Mouse (Mus musculus): Measurements from ENCODE around the gene Ptprcap. TPM values are rescaled to one million over a fixed set of nuclear protein-coding genes. Genes with fewer than 3 reads are reported as not detected.

Gene Ptprcap
- polyA plus RNA-seq, 1 experiment: not detected

DNA sequence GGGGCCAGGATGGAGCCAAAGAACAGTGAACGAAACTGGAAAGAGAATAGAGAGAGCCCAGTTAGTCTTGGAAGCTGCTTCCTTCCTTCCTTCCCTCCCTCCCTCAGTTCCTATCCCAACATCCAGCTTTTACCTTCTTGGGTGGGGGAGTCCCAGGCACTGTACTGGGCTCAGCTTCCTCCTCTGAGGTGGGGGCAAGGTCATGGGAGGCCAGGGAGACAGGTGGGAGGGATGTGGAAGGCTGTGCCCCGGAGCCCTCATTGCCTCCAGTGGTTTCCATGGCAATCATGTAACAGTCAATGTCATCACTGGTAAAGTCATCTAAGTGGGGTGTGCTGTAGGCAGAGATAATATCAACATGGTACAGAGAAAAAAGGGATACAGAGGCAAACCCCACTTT is 42.6 kb downstream of the Ptprcap start:
- Histone ChIP-seq H3K27me3 (ENCODE audit: control insufficient read depth, insufficient read depth, low read length, poor library complexity, severe bottlenecking) (no peaks in the 10 kb centered on the region), H3K4me1 (ENCODE audit: control insufficient read depth, insufficient read depth, low read length) (no peaks in the 10 kb centered on the region), H3K4me3 (ENCODE audit: low read depth, low read length) (no peak overlapping the region), H3K27ac (ENCODE audit: insufficient read depth, low read length) (no peak overlapping the region), H3K9me3 (replicated peaks; ENCODE audit: control insufficient read depth, insufficient read depth, low read length, poor library complexity, severe bottlenecking) (no peaks in the 10 kb centered on the region), H3K9ac (ENCODE audit: low read depth, poor library complexity, severe bottlenecking) (no peak overlapping the region), H3K36me3 (ENCODE audit: control insufficient read depth, insufficient read depth, low read length, poor library complexity, severe bottlenecking) (peaks cover 58% of the 10 kb centered on the region)
- TF ChIP-seq CTCF (IDR thresholded peaks at IDR 0.05; ENCODE audit: low read depth, low read length): no peak
- TF ChIP-seq EP300 (IDR thresholded peaks at IDR 0.05; ENCODE audit: insufficient read depth, low read depth, low read length): no peak
- TF ChIP-seq POLR2A (IDR thresholded peaks at IDR 0.05; ENCODE audit: insufficient read depth, low read length): no peak

DNA sequence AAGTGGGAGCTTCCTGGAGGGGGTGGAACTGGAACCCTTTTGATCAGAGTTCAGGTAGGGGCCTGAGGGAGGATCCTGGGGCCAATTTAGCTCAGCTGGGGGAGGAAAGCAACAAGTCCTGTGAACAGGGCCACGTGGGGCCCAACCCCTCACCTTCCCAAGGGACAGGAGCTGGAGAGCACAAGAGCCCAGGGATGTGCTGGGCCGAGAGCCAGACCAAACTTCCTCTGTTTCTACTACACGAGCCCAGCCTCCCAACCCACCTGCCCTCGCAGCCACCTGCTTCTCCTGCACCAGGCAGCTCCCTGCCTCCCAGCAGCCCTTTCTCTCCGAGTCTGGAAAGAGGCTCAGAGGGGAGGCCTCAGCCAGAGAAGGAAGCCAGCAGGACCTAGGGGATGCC is 43.1 kb downstream of the Ptprcap start:
- no peaks in the 10 kb centered on the region for H3K27me3 ChIP-seq (ENCODE audit: control insufficient read depth, insufficient read depth, low read length, poor library complexity, severe bottlenecking)
- H3K4me1 ChIP-seq (ENCODE audit: control insufficient read depth, insufficient read depth, low read length): no peaks in the 10 kb centered on the region
- no peak overlapping the region for H3K27ac ChIP-seq (ENCODE audit: insufficient read depth, low read length)
- H3K36me3 ChIP-seq (ENCODE audit: control insufficient read depth, insufficient read depth, low read length, poor library complexity, severe bottlenecking): peaks cover 58% of the 10 kb centered on the region
- no peak overlapping the region for H3K9ac ChIP-seq (ENCODE audit: low read depth, poor library complexity, severe bottlenecking)
- H3K4me3 ChIP-seq (ENCODE audit: low read depth, low read length): no peak overlapping the region
- H3K9me3 ChIP-seq (replicated peaks; ENCODE audit: control insufficient read depth, insufficient read depth, low read length, poor library complexity, severe bottlenecking): no peaks in the 10 kb centered on the region
- TF ChIP-seq POLR2A (IDR thresholded peaks at IDR 0.05; ENCODE audit: insufficient read depth, low read length) (no peak), CTCF (IDR thresholded peaks at IDR 0.05; ENCODE audit: low read depth, low read length) (no peak), EP300 (IDR thresholded peaks at IDR 0.05; ENCODE audit: insufficient read depth, low read depth, low read length) (no peak)

DNA sequence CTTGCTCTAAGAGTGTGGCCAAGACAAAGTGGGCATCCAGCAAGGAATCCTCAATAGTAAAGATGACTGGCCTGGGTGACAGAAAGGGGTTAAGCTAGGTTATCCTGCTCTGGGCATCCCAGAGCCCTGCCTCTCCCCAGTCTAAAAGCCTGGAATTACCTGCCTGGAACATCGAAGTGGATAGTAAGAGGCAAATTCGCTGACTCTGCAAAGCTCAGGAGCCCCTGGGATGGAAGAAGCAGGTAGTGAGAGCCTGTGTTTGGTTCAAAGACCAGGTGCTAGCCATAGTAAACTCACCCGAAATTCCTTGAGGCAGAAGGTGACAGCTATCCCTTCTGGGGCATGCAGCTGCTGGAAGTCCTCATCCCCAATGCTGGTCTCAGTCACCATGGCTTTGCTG is 43.8 kb downstream of the Ptprcap start:
- Histone ChIP-seq H3K27ac (ENCODE audit: insufficient read depth, low read length) (no peak overlapping the region), H3K27me3 (ENCODE audit: control insufficient read depth, insufficient read depth, low read length, poor library complexity, severe bottlenecking) (no peaks in the 10 kb centered on the region), H3K4me1 (ENCODE audit: control insufficient read depth, insufficient read depth, low read length) (no peaks in the 10 kb centered on the region), H3K9me3 (replicated peaks; ENCODE audit: control insufficient read depth, insufficient read depth, low read length, poor library complexity, severe bottlenecking) (no peaks in the 10 kb centered on the region), H3K4me3 (ENCODE audit: low read depth, low read length) (no peak overlapping the region), H3K9ac (ENCODE audit: low read depth, poor library complexity, severe bottlenecking) (no peak overlapping the region), H3K36me3 (ENCODE audit: control insufficient read depth, insufficient read depth, low read length, poor library complexity, severe bottlenecking) (peaks cover 58% of the 10 kb centered on the region)
- TF ChIP-seq POLR2A (IDR thresholded peaks at IDR 0.05; ENCODE audit: insufficient read depth, low read length) (no peak), CTCF (IDR thresholded peaks at IDR 0.05; ENCODE audit: low read depth, low read length) (no peak), EP300 (IDR thresholded peaks at IDR 0.05; ENCODE audit: insufficient read depth, low read depth, low read length) (no peak)

DNA sequence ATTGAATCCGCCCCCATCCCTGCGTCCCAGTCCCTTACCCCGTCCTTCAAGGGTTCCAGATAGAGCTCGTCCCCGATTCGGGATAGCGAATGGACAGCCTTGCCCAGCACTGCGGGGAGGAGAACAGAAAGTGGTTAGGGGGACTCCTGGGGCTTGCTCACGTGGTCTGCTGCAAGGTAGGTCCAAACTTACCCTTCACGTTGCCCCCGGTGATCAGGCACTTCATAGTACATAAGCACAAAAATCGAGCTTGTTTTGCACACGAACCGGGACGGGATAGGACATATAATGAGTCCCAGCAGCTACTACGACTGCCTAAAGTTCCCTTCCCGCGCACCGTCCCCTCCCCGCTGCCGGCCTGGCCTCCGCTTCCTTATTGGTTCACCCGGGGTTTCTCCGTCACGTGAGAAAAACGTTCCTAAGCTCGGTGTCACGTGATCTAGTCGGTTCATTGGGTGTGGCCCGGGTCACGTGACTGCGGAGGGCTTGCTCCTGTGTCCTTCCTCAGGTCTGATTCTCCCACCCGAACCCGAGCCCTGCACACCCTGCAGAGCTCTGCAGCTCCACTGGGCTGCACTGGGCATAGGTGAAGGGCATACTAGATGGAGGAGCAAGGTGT is 48.0 kb downstream of the Ptprcap start, which contains the start of gene Rad9a:
Gene Rad9a (minus strand): TSS at position 372 of the 619 bp plus-strand sequence.
- TF ChIP-seq CTCF (IDR thresholded peaks at IDR 0.05; ENCODE audit: low read depth, low read length) (no peak), EP300 (IDR thresholded peaks at IDR 0.05; ENCODE audit: insufficient read depth, low read depth, low read length) (peak; percentile 19; the same call in 1 of the 2 replicates)
- peak within 1 kb of the TSS; percentile 69 for H3K9ac ChIP-seq (ENCODE audit: low read depth, poor library complexity, severe bottlenecking)
- H3K27ac ChIP-seq (ENCODE audit: insufficient read depth, low read length): peak within 1 kb of the TSS; percentile 22
- H3K4me3 ChIP-seq (ENCODE audit: low read depth, low read length): peak within 1 kb of the TSS; percentile 86
- H3K27me3 ChIP-seq (ENCODE audit: control insufficient read depth, insufficient read depth, low read length, poor library complexity, severe bottlenecking): no peaks in the 10 kb centered on the region
- no peaks in the 10 kb centered on the region for H3K9me3 ChIP-seq (replicated peaks; ENCODE audit: control insufficient read depth, insufficient read depth, low read length, poor library complexity, severe bottlenecking)
- no peaks in the 10 kb centered on the region for H3K4me1 ChIP-seq (ENCODE audit: control insufficient read depth, insufficient read depth, low read length)
- H3K36me3 ChIP-seq (ENCODE audit: control insufficient read depth, insufficient read depth, low read length, poor library complexity, severe bottlenecking): peaks cover 27% of the 10 kb centered on the region

DNA sequence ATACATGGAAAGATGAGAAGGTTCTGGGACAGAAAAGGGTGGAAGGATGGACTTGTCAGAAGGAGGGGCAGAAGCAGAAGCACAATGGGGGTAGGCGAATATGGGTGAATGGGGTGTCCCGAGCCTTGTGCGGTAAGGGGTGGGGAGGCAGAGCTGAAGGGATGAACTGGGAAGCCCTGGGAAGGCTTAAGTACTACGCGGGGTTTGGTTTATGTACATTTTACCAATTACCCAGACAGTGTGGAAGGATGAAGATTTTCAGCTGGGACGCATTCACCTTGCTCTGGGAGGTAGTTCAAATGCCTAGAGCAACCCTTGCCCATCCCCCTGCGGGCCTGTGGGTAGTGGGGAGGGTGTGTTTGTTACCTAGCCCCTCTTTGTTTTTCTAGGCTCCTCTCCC is 48.7 kb downstream of the Ptprcap start:
- no peaks in the 10 kb centered on the region for H3K27me3 ChIP-seq (ENCODE audit: control insufficient read depth, insufficient read depth, low read length, poor library complexity, severe bottlenecking)
- no peaks in the 10 kb centered on the region for H3K9me3 ChIP-seq (replicated peaks; ENCODE audit: control insufficient read depth, insufficient read depth, low read length, poor library complexity, severe bottlenecking)
- no peak for TF ChIP-seq EP300 (IDR thresholded peaks at IDR 0.05; ENCODE audit: insufficient read depth, low read depth, low read length)
- TF ChIP-seq POLR2A (IDR thresholded peaks at IDR 0.05; ENCODE audit: insufficient read depth, low read length): no peak
- TF ChIP-seq CTCF (IDR thresholded peaks at IDR 0.05; ENCODE audit: low read depth, low read length): no peak
- peak overlapping the region; percentile 69 for H3K9ac ChIP-seq (ENCODE audit: low read depth, poor library complexity, severe bottlenecking)
- H3K36me3 ChIP-seq (ENCODE audit: control insufficient read depth, insufficient read depth, low read length, poor library complexity, severe bottlenecking): peaks cover 20% of the 10 kb centered on the region
- H3K27ac ChIP-seq (ENCODE audit: insufficient read depth, low read length): peak overlapping the region; percentile 22
- peak overlapping the region; percentile 86 for H3K4me3 ChIP-seq (ENCODE audit: low read depth, low read length)
- H3K4me1 ChIP-seq (ENCODE audit: control insufficient read depth, insufficient read depth, low read length): no peaks in the 10 kb centered on the region

DNA sequence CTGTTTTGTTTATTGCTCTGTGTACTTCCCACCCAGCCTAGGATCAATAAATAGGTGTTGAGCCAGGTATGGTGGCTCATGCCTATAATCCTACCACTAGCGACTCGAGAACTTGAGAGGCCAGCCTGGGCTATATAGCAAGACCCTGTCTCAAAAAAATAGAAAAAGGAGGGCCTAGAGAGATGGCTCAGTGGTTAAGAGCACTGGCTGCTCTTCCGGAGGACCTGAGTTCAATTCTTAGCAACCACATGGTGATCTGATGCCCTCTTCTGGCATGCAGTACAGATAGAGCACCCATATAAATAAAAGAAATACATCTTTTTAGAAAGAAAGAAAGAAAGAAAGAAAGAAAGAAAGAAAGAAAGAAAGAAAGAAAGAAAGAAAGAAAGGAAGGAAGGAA is 49.7 kb downstream of the Ptprcap start:
- Histone ChIP-seq H3K4me1 (ENCODE audit: control insufficient read depth, insufficient read depth, low read length) (no peaks in the 10 kb centered on the region), H3K36me3 (ENCODE audit: control insufficient read depth, insufficient read depth, low read length, poor library complexity, severe bottlenecking) (peaks cover 15% of the 10 kb centered on the region), H3K9ac (ENCODE audit: low read depth, poor library complexity, severe bottlenecking) (no peak overlapping the region), H3K9me3 (replicated peaks; ENCODE audit: control insufficient read depth, insufficient read depth, low read length, poor library complexity, severe bottlenecking) (no peaks in the 10 kb centered on the region), H3K27me3 (ENCODE audit: control insufficient read depth, insufficient read depth, low read length, poor library complexity, severe bottlenecking) (no peaks in the 10 kb centered on the region), H3K27ac (ENCODE audit: insufficient read depth, low read length) (no peak overlapping the region), H3K4me3 (ENCODE audit: low read depth, low read length) (no peak overlapping the region)
- no peak for TF ChIP-seq CTCF (IDR thresholded peaks at IDR 0.05; ENCODE audit: low read depth, low read length)
- no peak for TF ChIP-seq EP300 (IDR thresholded peaks at IDR 0.05; ENCODE audit: insufficient read depth, low read depth, low read length)
- no peak for TF ChIP-seq POLR2A (IDR thresholded peaks at IDR 0.05; ENCODE audit: insufficient read depth, low read length)
